9 mouse cellular contexts compared by ENCODE assay signal in genomic region chr15:103322396-103322795, GRCm38 (mm10). TPM values are rescaled to one million over a fixed set of nuclear protein-coding genes. Genes with fewer than 3 reads are reported as not detected.
DNase-seq lines count a peak whose midpoint lies in the region; ATAC-seq and TF ChIP-seq lines count a peak whose summit lies in the region.
"Had no signal": no experiment of that assay in that cellular context is flagged by ENCODE, and none has a peak within 500 bp of the region (broad histone marks: within the 10 kb centered on the region; RNA-seq: fewer than 3 reads in every experiment).

No protein-coding gene starts in this region.

- dilution Hi-C loops in CH12.LX (cut with MboI; ENCODE audit: extremely low pct_ligation_motif_present, extremely low pct_unique_long_range_greater_than_20kb, low sequenced_read_pairs): no loop called here

- no peak for TF ChIP-seq CTCF in gastrocnemius, adult 2 months (IDR thresholded peaks at IDR 0.05)
- no peak for TF ChIP-seq CTCF in CH12.LX (conservative IDR thresholded peaks at IDR 0.05 in 1 of 2, IDR thresholded peaks at IDR 0.05 in 1 of 2; ENCODE audit: low read depth in 2 of 2, low read length in 2 of 2)
- TF ChIP-seq CTCF in forebrain, postnatal 0 days (IDR thresholded peaks at IDR 0.05; ENCODE audit: low read depth): no peak
- TF ChIP-seq CTCF in liver, embryonic 14.5 days (IDR thresholded peaks at IDR 0.05; ENCODE audit: low read depth): no peak

- peak overlapping the region; percentile 90; the same call in 1 of the 2 replicates for H3K4me2 ChIP-seq in CH12.LX (ENCODE audit: insufficient read depth, low read depth, poor library complexity, severe bottlenecking)
- peak overlapping the region; percentile 87 for H3K4me2 ChIP-seq in forebrain, postnatal 0 days (ENCODE audit: low read depth)
- peak overlapping the region; percentile 68 for H3K4me2 ChIP-seq in liver, embryonic 14.5 days (ENCODE audit: low read depth)

- in situ Hi-C loops in CH12.LX (cut with MboI; ENCODE audit: low pct_ligation_motif_present, low pct_unique_long_range_greater_than_20kb, low sequenced_read_pairs): no loop called here

- no peaks in the 10 kb centered on the region for H3K79me2 ChIP-seq in CH12.LX (replicated peaks; ENCODE audit: control insufficient read depth, extremely low read depth, insufficient read depth, poor library complexity, severe bottlenecking)

- no peaks in the 10 kb centered on the region for H3K9me3 ChIP-seq in CH12.LX (replicated peaks; ENCODE audit: low read length)
- no peaks in the 10 kb centered on the region for H3K9me3 ChIP-seq in forebrain, postnatal 0 days (ENCODE audit: low read length)
- no peaks in the 10 kb centered on the region for H3K9me3 ChIP-seq in liver, embryonic 14.5 days (ENCODE audit: control insufficient read depth, low read length)

- no peak for ATAC-seq in forebrain, postnatal 0 days
- ATAC-seq in liver, embryonic 14.5 days (ENCODE audit: insufficient read depth): no peak

- intact Hi-C loops in gastrocnemius, adult 2 months (cut with DNase I): no loop called here

- TF ChIP-seq POLR2A in CH12.LX (IDR thresholded peaks at IDR 0.05; ENCODE audit: low read depth, low read length): no peak

- peak overlapping the region; percentile 83 for H3K27ac ChIP-seq in gastrocnemius, adult 2 months
- H3K27ac ChIP-seq in CH12.LX (ENCODE audit: insufficient read depth, low read depth): no peak overlapping the region
- H3K27ac ChIP-seq in forebrain, postnatal 0 days (ENCODE audit: low read depth, low read length): no peak overlapping the region
- no peak overlapping the region for H3K27ac ChIP-seq in liver, embryonic 14.5 days

- no peak for TF ChIP-seq RAD21 in CH12.LX (IDR thresholded peaks at IDR 0.05; ENCODE audit: low read depth, low read length)

- H3K36me3 ChIP-seq in CH12.LX (replicated peaks in 1 of 2; ENCODE audit: control insufficient read depth in 1 of 2, insufficient read depth in 1 of 2, low read length in 1 of 2): peaks cover 0 to 64% of the 10 kb centered on the region in 2 experiments
- H3K36me3 ChIP-seq in forebrain, postnatal 0 days (ENCODE audit: insufficient read depth): peaks cover 17% of the 10 kb centered on the region
- H3K36me3 ChIP-seq in liver, embryonic 14.5 days (replicated peaks; ENCODE audit: control insufficient read depth, insufficient read depth, low read depth): no peaks in the 10 kb centered on the region

- 47% methylated on average over 4 of the region's 4 CpGs for WGBS in forebrain, postnatal 0 days
- 79% methylated on average over 4 of the region's 4 CpGs for WGBS in liver, embryonic 14.5 days (ENCODE audit: insufficient replicate concordance)

- H3K27me3 ChIP-seq in CH12.LX (replicated peaks): no peaks in the 10 kb centered on the region
- no peaks in the 10 kb centered on the region for H3K27me3 ChIP-seq in forebrain, postnatal 0 days (ENCODE audit: insufficient read depth, low read length)
- no peaks in the 10 kb centered on the region for H3K27me3 ChIP-seq in liver, embryonic 14.5 days (ENCODE audit: control insufficient read depth, insufficient read depth, low read length)

- no peak overlapping the region for H3K9ac ChIP-seq in CH12.LX (ENCODE audit: insufficient read depth, low read depth)
- peak overlapping the region; percentile 81 for H3K9ac ChIP-seq in forebrain, postnatal 0 days
- H3K9ac ChIP-seq in liver, embryonic 14.5 days (replicated peaks): no peak overlapping the region

- no peak for DNase-seq in gastrocnemius, adult 2 months
- DNase-seq in gastrocnemius, postnatal 10 days: no peak
- DNase-seq in CH12.LX (ENCODE audit: extremely low read depth): no peak
- DNase-seq in forebrain, postnatal 0 days: no peak
- DNase-seq in liver, embryonic 14.5 days (ENCODE audit: low read depth in 3 of 3, low spot score in 3 of 3): no peak
- DNase-seq in ovary, postnatal 10 days (ENCODE audit: low spot score): no peak
- DNase-seq in thymus, postnatal 25 days: no peak
- no peak for DNase-seq in thymus, adult 18-20 months

- H3K4me3 ChIP-seq in gastrocnemius, adult 2 months: peak overlapping the region; percentile 88
- peak overlapping the region in 1 of 3 experiments; percentile 52 for H3K4me3 ChIP-seq in CH12.LX (replicated peaks in 1 of 3; ENCODE audit: low read depth in 2 of 3, low read length in 2 of 3, poor library complexity in 1 of 3)
- peak overlapping the region; percentile 77 for H3K4me3 ChIP-seq in forebrain, postnatal 0 days (ENCODE audit: low read depth, low read length)
- H3K4me3 ChIP-seq in liver, embryonic 14.5 days (ENCODE audit: insufficient read depth in 1 of 2, low read depth in 2 of 2, low read length in 2 of 2): peak overlapping the region in 1 of 2 experiments; percentile 57; a peak in 1 of 4 replicates

- peaks cover 3 to 23% of the 10 kb centered on the region in 2 experiments for H3K4me1 ChIP-seq in CH12.LX (ENCODE audit: control insufficient read depth in 1 of 2, insufficient read depth in 2 of 2)
- H3K4me1 ChIP-seq in forebrain, postnatal 0 days (ENCODE audit: insufficient read depth): peaks cover 12% of the 10 kb centered on the region
- peaks cover 0 to 8% of the 10 kb centered on the region in 2 experiments; a peak in 2 of 4 replicates for H3K4me1 ChIP-seq in liver, embryonic 14.5 days (replicated peaks; ENCODE audit: control insufficient read depth in 2 of 2, insufficient read depth in 2 of 2, low read length in 1 of 2)

- TF ChIP-seq EP300 in CH12.LX (IDR thresholded peaks at IDR 0.05; ENCODE audit: low read length): no peak
- no peak for TF ChIP-seq EP300 in liver, embryonic 14.5 days (IDR thresholded peaks at IDR 0.05; ENCODE audit: low read depth)

TF ChIP-seq in CH12.LX, 34 proteins besides CTCF, POLR2A, EP300 and RAD21:
- TF ChIP-seq IRF4 (IDR thresholded peaks at IDR 0.05; ENCODE audit: low read depth, low read length) (no peak), ETS1 (conservative IDR thresholded peaks at IDR 0.05; ENCODE audit: low read depth, low read length) (no peak), KAT2A (IDR thresholded peaks at IDR 0.05; ENCODE audit: insufficient replicate concordance, low read length) (no peak), SIN3A (IDR thresholded peaks at IDR 0.05; ENCODE audit: low read length) (no peak)

RNA-seq across cellular contexts. Expression of gene Gpr84, which starts 12.0 kb away (rescaled TPM):
- total RNA-seq in gastrocnemius, adult 2 months (2021): not detected
- total RNA-seq in gastrocnemius, postnatal 10 days (2021): under 1 TPM in 1 of 2 experiments, not detected in 1; 0.14 TPM
- total RNA-seq in CH12.LX (2012; rRNA removed) (0.25 and 0.42 TPM in 2 replicates), CH12.LX (2014; rRNA removed) (0.26 and 0.66 TPM in 2 replicates)
- polyA plus RNA-seq in CH12.LX (2012; ENCODE audit: insufficient read length, low read depth): 0.79 and 1.4 TPM in 2 replicates
- total RNA-seq in forebrain, postnatal 0 days (2014; rRNA removed): 0.29 and 0.54 TPM in 2 replicates
- polyA plus RNA-seq in forebrain, postnatal 0 days (2015; fragmentation: Nextera tagmentation; extraction: Ambion mirVana): 0.31 and 0.33 TPM in 2 replicates
- 0.17 and 0.20 TPM in 2 replicates for polyA plus RNA-seq in liver, embryonic 14.5 days (2012; rRNA removed)
- 0.18 and 0.32 TPM in 2 replicates for polyA plus RNA-seq in liver, embryonic 14.5 days (2014; fragmentation: Nextera tagmentation; extraction: Ambion mirVana)
- total RNA-seq: neutrophil, adult 5-6 weeks had no signal

RNA-seq across cellular contexts. Expression of gene Zfp385a, which starts 17.5 kb away (rescaled TPM):
- total RNA-seq in gastrocnemius, adult 2 months (2021): 10 to 100 TPM in 1 of 2 experiments, 1 to 10 TPM in 1; 8.0 to 13.0 TPM
- 10 to 100 TPM; 39.3 to 45.7 TPM for total RNA-seq in gastrocnemius, postnatal 10 days (2021)
- total RNA-seq in CH12.LX (2012; rRNA removed): 2.7 and 3.1 TPM in 2 replicates
- 1.0 and 1.2 TPM in 2 replicates for total RNA-seq in CH12.LX (2014; rRNA removed)
- 45.2 and 59.9 TPM in 2 replicates for polyA plus RNA-seq in CH12.LX (2012; ENCODE audit: insufficient read length, low read depth)
- 11.6 and 13.0 TPM in 2 replicates for total RNA-seq in forebrain, postnatal 0 days (2014; rRNA removed)
- 20.5 and 21.3 TPM in 2 replicates for polyA plus RNA-seq in forebrain, postnatal 0 days (2015; fragmentation: Nextera tagmentation; extraction: Ambion mirVana)
- polyA plus RNA-seq in liver, embryonic 14.5 days (2012; rRNA removed): 4.9 and 5.6 TPM in 2 replicates
- polyA plus RNA-seq in liver, embryonic 14.5 days (2014; fragmentation: Nextera tagmentation; extraction: Ambion mirVana): 4.7 and 6.2 TPM in 2 replicates

RNA-seq across cellular contexts. Expression of gene Itga5, which starts 44.2 kb away (rescaled TPM):
- total RNA-seq in gastrocnemius, adult 2 months (2021): 1 to 10 TPM; 5.0 to 10.0 TPM
- 10 to 100 TPM; 27.6 to 40.5 TPM for total RNA-seq in gastrocnemius, postnatal 10 days (2021)
- 0.17 and 0.21 TPM in 2 replicates for total RNA-seq in CH12.LX (2012; rRNA removed)
- total RNA-seq in CH12.LX (2014; rRNA removed): 0.07 and 0.28 TPM in 2 replicates
- 1.6 and 1.8 TPM in 2 replicates for polyA plus RNA-seq in CH12.LX (2012; ENCODE audit: insufficient read length, low read depth)
- total RNA-seq in forebrain, postnatal 0 days (2014; rRNA removed): 2.2 and 3.2 TPM in 2 replicates
- polyA plus RNA-seq in forebrain, postnatal 0 days (2015; fragmentation: Nextera tagmentation; extraction: Ambion mirVana): 2.9 and 3.5 TPM in 2 replicates
- polyA plus RNA-seq in liver, embryonic 14.5 days (2012; rRNA removed): 8.4 and 9.3 TPM in 2 replicates
- polyA plus RNA-seq in liver, embryonic 14.5 days (2014; fragmentation: Nextera tagmentation; extraction: Ambion mirVana): 9.9 and 12.5 TPM in 2 replicates

RNA-seq across cellular contexts. Expression of gene Copz1, which starts 49.9 kb away (rescaled TPM):
- 10 to 100 TPM; 38.5 to 41.4 TPM for total RNA-seq in gastrocnemius, adult 2 months (2021)
- 10 to 100 TPM; 45.3 to 51.4 TPM for total RNA-seq in gastrocnemius, postnatal 10 days (2021)
- total RNA-seq in CH12.LX (2012; rRNA removed): 80.0 and 97.9 TPM in 2 replicates
- total RNA-seq in CH12.LX (2014; rRNA removed): 135 and 148 TPM in 2 replicates
- 263 and 271 TPM in 2 replicates for polyA plus RNA-seq in CH12.LX (2012; ENCODE audit: insufficient read length, low read depth)
- total RNA-seq in forebrain, postnatal 0 days (2014; rRNA removed): 120 and 147 TPM in 2 replicates
- 209 and 217 TPM in 2 replicates for polyA plus RNA-seq in forebrain, postnatal 0 days (2015; fragmentation: Nextera tagmentation; extraction: Ambion mirVana)
- polyA plus RNA-seq in liver, embryonic 14.5 days (2012; rRNA removed): 118 and 133 TPM in 2 replicates
- 205 and 219 TPM in 2 replicates for polyA plus RNA-seq in liver, embryonic 14.5 days (2014; fragmentation: Nextera tagmentation; extraction: Ambion mirVana)
